Mouse (Mus musculus) urinary bladder, adult 18-20 months (tissue): ENCODE results near the gene Hyal2.
"Not testable (repeated sequence)": the region's sequence is repeated elsewhere in the genome, so short reads cannot be mapped to it uniquely, and the experiment has no call there.

Experiments
- DNase-seq, 2 experiments: peaks; one replicate each; pipeline ENCODE4 v3.0.0; 2022; ENCODE audit warnings: low spot score in 2 of 2, mixed read lengths in 2 of 2

Hyal2 gene

DNA sequence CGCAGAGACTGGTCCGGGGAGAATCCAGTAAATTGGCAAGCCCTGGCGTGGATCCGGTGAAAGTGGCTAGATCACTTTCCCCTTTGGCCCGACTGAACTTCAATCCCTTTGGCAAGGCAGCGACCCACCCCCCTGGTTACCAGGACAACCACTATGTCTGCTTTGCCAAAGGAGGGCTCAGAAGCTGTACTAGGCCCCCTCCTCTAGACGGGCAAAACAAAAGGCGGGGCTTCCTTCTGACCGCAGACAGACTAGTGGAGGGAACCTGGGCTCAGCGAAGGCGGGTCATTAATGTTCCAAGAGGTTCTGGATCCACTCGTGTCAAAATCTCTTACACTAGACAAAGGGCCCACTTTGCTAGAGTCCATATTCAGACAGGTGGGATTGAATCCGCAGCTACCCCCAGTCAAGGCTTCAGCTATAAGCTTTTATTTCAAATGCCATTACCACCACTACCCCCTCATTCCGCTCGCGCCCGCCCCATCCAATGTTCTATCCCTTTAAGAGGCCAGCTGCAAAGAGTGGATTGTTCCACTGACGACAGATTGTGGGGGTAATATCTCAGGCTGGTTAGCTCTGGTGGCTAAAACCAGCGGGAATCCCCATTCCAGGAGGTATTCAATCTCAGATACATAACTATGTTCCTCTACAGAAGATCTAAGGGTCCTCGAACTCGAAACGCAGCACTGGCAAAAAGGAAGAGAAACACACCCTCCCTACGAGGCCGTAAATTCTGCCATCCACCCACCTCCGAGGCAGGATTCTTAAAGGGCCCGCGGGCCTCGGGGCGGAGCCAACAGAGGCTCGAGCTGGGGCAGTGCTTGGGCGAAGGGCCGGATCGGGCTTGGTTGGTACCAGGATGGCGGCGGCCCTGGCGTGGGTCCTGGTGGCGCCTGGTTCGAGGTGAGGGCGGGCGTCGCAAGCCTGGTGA is 851 bp downstream of the Hyal2 start:
- peak; percentile 79 to 83 for DNase-seq

DNA sequence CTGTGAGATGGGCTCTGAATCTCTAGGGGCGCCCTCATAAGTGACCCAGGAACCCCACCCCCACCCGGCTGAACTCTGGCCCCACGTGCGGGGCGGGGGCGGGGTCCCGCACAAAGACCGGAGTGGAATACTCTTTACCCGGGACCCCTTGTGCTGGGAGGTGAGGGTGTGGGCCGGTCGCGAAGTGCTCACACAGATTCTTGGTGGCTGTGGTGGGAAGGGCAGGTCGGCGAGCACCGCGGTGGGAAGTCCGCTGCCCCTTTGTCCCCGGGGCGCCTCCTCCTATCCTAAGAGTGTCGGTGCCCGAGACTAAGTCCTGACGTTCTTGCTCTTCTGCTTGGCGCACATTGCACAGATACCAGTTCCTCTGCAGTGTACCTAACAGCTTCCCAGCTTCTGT is 1.5 kb downstream of the Hyal2 start:
- no peak for DNase-seq

DNA sequence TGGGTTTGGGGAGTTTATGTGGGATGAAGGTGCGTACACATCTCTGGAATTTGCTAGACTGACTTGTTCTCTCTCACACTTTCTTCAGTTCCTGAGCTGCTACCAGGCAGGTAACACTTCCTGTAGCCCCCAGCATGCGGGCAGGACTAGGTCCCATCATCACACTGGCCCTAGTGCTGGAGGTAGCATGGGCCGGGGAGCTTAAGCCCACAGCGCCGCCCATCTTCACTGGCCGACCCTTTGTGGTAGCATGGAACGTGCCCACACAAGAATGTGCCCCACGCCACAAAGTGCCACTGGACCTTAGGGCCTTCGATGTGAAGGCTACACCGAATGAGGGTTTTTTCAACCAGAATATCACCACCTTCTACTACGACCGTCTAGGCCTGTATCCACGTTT is 2.3 kb downstream of the Hyal2 start:
- peak in 1 of 2 experiments; percentile 33 for DNase-seq

DNA sequence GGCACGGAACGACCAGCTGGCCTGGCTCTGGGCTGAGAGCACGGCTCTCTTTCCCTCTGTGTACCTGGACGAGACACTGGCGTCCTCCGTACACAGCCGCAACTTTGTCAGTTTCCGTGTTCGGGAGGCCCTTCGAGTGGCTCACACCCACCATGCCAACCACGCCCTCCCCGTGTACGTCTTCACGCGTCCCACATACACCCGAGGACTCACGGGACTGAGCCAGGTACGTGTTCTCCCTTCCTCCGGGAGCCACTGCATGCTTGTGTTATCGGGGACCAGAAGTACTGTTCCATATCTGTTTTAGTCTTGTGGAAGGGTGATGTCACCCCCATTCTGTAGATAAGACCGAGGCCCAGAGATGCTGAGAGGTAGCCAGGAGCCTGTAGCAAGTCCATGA is 3.1 kb downstream of the Hyal2 start:
- DNase-seq, result peak in 1 of 2 experiments; percentile 41

- DNase-seq, result no peak
These were observed 4.0 kb downstream of the Hyal2 start for GRCm38 (mm10) chr9:107571534-107572326.

GRCm38 (mm10) chr9:107572327-107572662 is 4.5 kb downstream of the Hyal2 start:
- DNase-seq, result no peak

DNA sequence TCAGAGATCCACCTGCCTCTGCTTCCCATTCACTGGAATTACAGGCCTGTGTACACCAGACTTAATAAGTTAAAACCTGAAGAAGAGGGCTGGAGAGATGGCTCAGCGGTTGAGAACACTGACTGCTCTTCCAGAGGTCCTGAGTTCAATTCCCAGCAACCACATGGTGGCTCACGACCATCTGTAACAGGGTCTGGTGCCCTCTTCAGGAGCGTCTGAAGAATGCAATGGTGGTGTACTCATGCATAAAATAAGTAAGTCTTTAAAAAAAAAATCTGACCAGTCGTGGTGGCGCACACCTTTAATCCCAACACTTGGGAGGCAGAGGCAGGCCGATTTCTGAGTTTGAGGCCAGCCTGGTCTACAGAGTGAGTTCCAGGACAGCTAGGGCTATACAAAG is 6.0 kb downstream of the Hyal2 start:
- not testable (repeated sequence) for DNase-seq

- peak; percentile 57 to 83 for DNase-seq
These were observed 8.0 kb downstream of the Hyal2 start for GRCm38 (mm10) chr9:107575579-107576356.

DNA sequence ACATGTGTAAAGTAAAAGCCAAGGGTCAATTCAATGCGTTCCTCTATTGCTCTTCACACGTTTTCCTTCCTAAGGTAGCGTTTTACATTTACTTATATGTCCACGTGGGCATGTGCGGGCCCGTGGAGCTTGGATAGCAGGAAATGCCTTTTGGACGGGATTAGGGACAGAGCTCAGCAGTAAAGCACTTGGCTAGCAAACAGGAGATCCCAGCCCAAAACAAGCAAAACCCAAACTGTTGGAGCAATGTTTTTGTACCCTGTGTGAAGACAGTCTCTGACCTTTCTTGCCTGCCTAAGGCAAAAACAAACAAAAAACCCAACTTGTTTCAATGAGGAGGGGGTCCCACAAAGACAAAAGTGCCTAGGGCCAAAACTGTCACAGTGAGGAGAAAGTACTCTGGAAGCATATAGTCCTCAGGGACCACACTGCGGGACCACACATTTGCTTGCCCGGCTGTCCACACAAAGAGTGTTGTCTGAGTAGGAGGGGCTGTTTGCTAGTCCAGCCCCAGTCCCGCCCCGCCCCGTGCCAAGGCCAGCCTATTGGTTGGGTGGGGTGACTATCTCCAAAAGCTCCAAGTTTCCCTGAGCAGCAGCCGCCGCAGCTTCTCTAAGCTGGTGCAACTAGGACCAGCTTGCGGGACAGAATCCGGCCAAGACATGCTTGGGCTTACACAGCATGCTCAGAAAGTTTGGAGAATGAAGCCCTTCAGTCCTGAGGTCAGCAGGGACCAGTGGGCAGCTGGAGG is 8.8 kb downstream of the Hyal2 start, which contains the start of gene Hyal1:
Hyal1 (plus strand) TSS at position 571 of the 751 bp plus-strand sequence.
- peak; percentile 82 to 83 for DNase-seq

DNA sequence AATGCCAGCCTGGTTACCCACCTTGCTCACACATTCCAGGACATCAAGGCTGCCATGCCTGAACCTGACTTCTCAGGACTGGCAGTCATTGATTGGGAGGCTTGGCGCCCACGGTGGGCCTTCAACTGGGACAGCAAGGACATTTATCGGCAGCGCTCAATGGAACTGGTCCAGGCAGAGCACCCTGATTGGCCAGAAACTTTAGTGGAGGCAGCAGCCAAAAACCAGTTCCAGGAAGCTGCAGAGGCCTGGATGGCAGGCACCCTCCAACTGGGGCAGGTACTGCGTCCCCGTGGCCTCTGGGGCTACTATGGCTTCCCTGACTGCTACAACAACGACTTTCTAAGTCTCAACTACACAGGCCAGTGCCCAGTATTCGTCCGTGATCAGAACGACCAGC is 10.1 kb downstream of the Hyal2 start:
- DNase-seq, result no peak

DNA sequence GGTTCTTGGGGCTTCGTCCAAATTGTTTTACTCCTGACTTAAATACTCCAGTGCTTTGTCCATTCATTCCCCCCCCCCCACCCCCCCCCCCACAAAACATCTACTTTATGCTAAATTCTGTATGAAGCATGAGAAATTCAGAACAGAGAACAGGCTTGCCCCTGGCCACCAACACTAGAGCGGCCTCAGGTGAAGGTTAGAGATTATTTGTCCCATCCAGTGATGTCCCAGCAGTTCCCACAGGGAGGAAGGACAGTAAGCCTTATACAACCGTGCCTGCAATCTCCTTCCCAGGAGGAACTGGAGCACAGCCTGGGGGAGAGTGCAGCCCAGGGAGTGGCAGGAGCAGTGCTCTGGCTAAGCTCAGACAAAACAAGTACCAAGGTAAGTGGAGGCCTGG is 10.8 kb downstream of the Hyal2 start, which contains the start of gene Naa80:
Naa80 (plus strand) TSS at position 301 of the 400 bp plus-strand sequence.
- no peak for DNase-seq

- DNase-seq, result no peak
These were observed 11.5 kb downstream of the Hyal2 start for GRCm38 (mm10) chr9:107579023-107579900.

- DNase-seq, result peak; percentile 82 to 91
These were observed 13.0 kb downstream of the Hyal2 start, which contains the start of gene Hyal3 for GRCm38 (mm10) chr9:107580501-107581317. TSS of gene Hyal3 (plus strand) at chr9:107580818.

- no peak for DNase-seq
These were observed 13.8 kb downstream of the Hyal2 start for GRCm38 (mm10) chr9:107581584-107581983.

- no peak for DNase-seq
These were observed 14.8 kb downstream of the Hyal2 start for GRCm38 (mm10) chr9:107582509-107583062.

DNA sequence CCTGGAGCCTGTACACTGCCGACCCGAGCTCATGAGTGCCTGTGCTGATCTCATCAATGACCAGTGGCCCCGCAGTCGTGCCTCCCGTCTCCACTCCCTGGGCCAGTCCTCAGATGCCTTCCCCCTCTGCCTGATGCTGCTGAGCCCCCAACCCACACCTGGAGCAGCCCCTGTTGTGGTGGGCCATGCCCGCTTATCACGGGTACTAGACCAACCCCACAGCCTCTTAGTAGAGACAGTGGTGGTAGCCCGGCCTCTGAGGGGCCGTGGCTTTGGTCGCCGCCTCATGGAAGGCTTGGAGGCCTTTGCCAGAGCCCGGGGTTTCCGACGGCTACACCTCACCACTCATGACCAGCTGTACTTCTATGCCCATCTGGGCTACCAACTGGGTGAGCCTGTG is 15.4 kb downstream of the Hyal2 start:
- DNase-seq, result no peak

GRCm38 (mm10) chr9:107586504-107586903 is 18.8 kb downstream of the Hyal2 start:
- DNase-seq, result no peak

- peak; percentile 93 to 97 for DNase-seq
These were observed 19.5 kb downstream of the Hyal2 start, which contains the start of gene Ifrd2 for GRCm38 (mm10) chr9:107586974-107587832. TSS of gene Ifrd2 (plus strand) at chr9:107587642.
